Mouse (Mus musculus) heart, adult 2 months (tissue): ENCODE data around the gene Trim47. TPM values are rescaled to one million over a fixed set of nuclear protein-coding genes. Genes with fewer than 3 reads are reported as not detected.
"Not testable (repeated sequence)": the region's sequence is repeated elsewhere in the genome, so short reads cannot be mapped to it uniquely, and the experiment has no call there.

Experiments
- DNase-seq, 2 experiments: peaks; one replicate each; pipeline ENCODE4 v3.0.0; 2021
- H3K27ac ChIP-seq: fragments of 200-600 bp; 2 replicates; pipeline ENCODE4 v1.8.1; 2022
- H3K27me3 ChIP-seq: fragments of 200-500 bp; 2 replicates; pipeline ENCODE4 v1.6.1; 2012; ENCODE audit warnings: mild to moderate bottlenecking, low read length, inconsistent platforms, mixed read lengths; ENCODE audit not compliant: control insufficient read depth, insufficient read depth
- H3K36me3 ChIP-seq: fragments of 200-500 bp; 2 replicates; pipeline ENCODE4 v1.6.1; 2012; ENCODE audit warnings: low read length, inconsistent platforms; ENCODE audit not compliant: control insufficient read depth, insufficient read depth
- H3K4me1 ChIP-seq: fragments of 200-500 bp; 2 replicates; pipeline ENCODE4 v1.6.1; 2011; ENCODE audit warnings: low read length; ENCODE audit not compliant: control insufficient read depth, insufficient read depth
- H3K4me3 ChIP-seq: fragments of 200-600 bp; 2 replicates; pipeline ENCODE4 v1.8.1; 2022
- H3K79me2 ChIP-seq: fragments of 200-500 bp; replicated peaks from 2 replicates; pipeline ENCODE4 v1.6.1; 2012; ENCODE audit warnings: mild to moderate bottlenecking, inconsistent platforms, low read length, moderate library complexity, mixed read lengths; ENCODE audit not compliant: control insufficient read depth, insufficient read depth
- H3K9ac ChIP-seq: fragments of 200-500 bp; 2 replicates; pipeline ENCODE4 v1.6.1; 2012; ENCODE audit warnings: low read depth, mild to moderate bottlenecking, control low read depth, inconsistent platforms, low read length, mixed read lengths
- CTCF ChIP-seq: fragments of 200-600 bp; IDR thresholded peaks from 2 replicates; pipeline ENCODE4 v1.8.1; 2022; ENCODE audit warnings: antibody characterized with exemption, mild to moderate bottlenecking, moderate library complexity
- EP300 ChIP-seq: fragments of 200-500 bp; IDR thresholded peaks from 2 replicates; pipeline ENCODE4 v1.6.1; 2011; ENCODE audit warnings: low read depth, low read length, control low read depth; ENCODE audit not compliant: insufficient read depth
- POLR2A ChIP-seq: fragments of 200-500 bp; IDR thresholded peaks from 2 replicates; pipeline ENCODE4 v1.6.1; 2011; ENCODE audit warnings: mild to moderate bottlenecking, low read depth, low read length, control low read depth; ENCODE audit not compliant: insufficient read depth
- WGBS: fragments of 180-500 bp; shearing (Covaris S2); methylation state at CpG from one replicate; pipeline ENCODE4 v1.1.7; 2018; 5-methylcytosine and 5-hydroxymethylcytosine counted together
- intact Hi-C: fragments of 180-260 bp; cut with DNase I; formaldehyde crosslinking; loops from one replicate; pipeline ENCODE4 v1.15.1; 2025
- polyA plus RNA-seq: library from polyadenylated mRNA; depleted of rRNA; stranded (reverse); fragments of >200 nt; gene quantifications from 2 replicates; pipeline ENCODE4 v1.2.3, GENCODE M21; 2012
- total RNA-seq, 2 experiments: library from RNA; stranded (reverse); gene quantifications; 2 replicates each; pipeline ENCODE4 v1.2.3; 2021

Gene Trim47
- total and polyA plus RNA-seq, 3 experiments = 23.1 to 29.5 (median 28.2) TPM

GRCm38 (mm10) chr11:116098711-116099460 lies 28.1 kb downstream of the Trim47 start:
- peak; percentile 69 to 72 for DNase-seq
- H3K4me3 ChIP-seq = no peak overlapping the region

GRCm38 (mm10) chr11:116096213-116097108 lies 30.5 kb downstream of the Trim47 start:
- Histone ChIP-seq H3K9ac (no peak overlapping the region), H3K27me3 (no peaks in the 10 kb centered on the region), H3K79me2 (no peaks in the 10 kb centered on the region), H3K36me3 (peaks cover 17% of the 10 kb centered on the region), H3K4me1 (peaks cover 33% of the 10 kb centered on the region), H3K27ac (peak overlapping the region; percentile 59), H3K4me3 (no peak overlapping the region)
- DNase-seq = no peak
- 70% methylated on average over 5 of the region's 5 CpGs for WGBS
- TF ChIP-seq CTCF = peak; percentile 70
- TF ChIP-seq EP300 = no peak
- intact Hi-C loops = no loop called here

More at GRCm38 (mm10) chr11:116098711-116099460, 28.1 kb downstream of the Trim47 start:
- intact Hi-C loops = no loop called here
- Histone ChIP-seq H3K79me2 (no peaks in the 10 kb centered on the region), H3K27ac (peak overlapping the region; percentile 97), H3K4me1 (peaks cover 48% of the 10 kb centered on the region), H3K9ac (peak overlapping the region; percentile 36), H3K27me3 (no peaks in the 10 kb centered on the region), H3K36me3 (peaks cover 23% of the 10 kb centered on the region)
- WGBS = 47% methylated on average over 14 of the region's 14 CpGs
- TF ChIP-seq POLR2A = peak; percentile 50; the same call in 1 of the 2 replicates
- peak; percentile 35; the same call in 1 of the 2 replicates for TF ChIP-seq EP300
- TF ChIP-seq CTCF = no peak

- H3K27ac ChIP-seq = peak overlapping the region; percentile 60
- H3K27me3 ChIP-seq = no peaks in the 10 kb centered on the region
- intact Hi-C loops = loop anchor here (2.0 kb wide), 1 partner anchor 15 kb away; no protein-coding TSS in a partner anchor
- H3K79me2 ChIP-seq = no peaks in the 10 kb centered on the region
- peak; percentile 77 to 78 for DNase-seq
- WGBS = 5% methylated on average over 3 of the region's 3 CpGs
- H3K36me3 ChIP-seq = peaks cover 9% of the 10 kb centered on the region
- TF ChIP-seq POLR2A (no peak), CTCF (no peak), EP300 (0 out of 2 replicates have a peak, but pooled peaks have one; percentile 37)
- H3K9ac ChIP-seq = no peak overlapping the region
- H3K4me1 ChIP-seq = peaks cover 25% of the 10 kb centered on the region
- H3K4me3 ChIP-seq = no peak overlapping the region
These were observed 31.4 kb downstream of the Trim47 start for GRCm38 (mm10) chr11:116095573-116095972.

- Histone ChIP-seq H3K9ac (peak overlapping the region; percentile 63), H3K4me3 (no peak overlapping the region)
- intact Hi-C loops = loop anchor here (2.0 kb wide), 1 partner anchor 17 kb away; no protein-coding TSS in a partner anchor
These were observed 33.0 kb downstream of the Trim47 start for GRCm38 (mm10) chr11:116093771-116094565.

GRCm38 (mm10) chr11:116092959-116093358 lies 34.1 kb downstream of the Trim47 start:
- H3K4me3 ChIP-seq, H3K9ac ChIP-seq, DNase-seq, H3K79me2 ChIP-seq, H3K27me3 ChIP-seq, H3K4me1 ChIP-seq, H3K36me3 ChIP-seq, intact Hi-C loops: not testable (repeated sequence)
- WGBS = 80% methylated on average over 6 of the region's 6 CpGs
- H3K27ac ChIP-seq = peak overlapping the region; percentile 90; the same call in 1 of the 2 replicates

More at GRCm38 (mm10) chr11:116093771-116094565, 33.0 kb downstream of the Trim47 start:
- H3K79me2 ChIP-seq = no peaks in the 10 kb centered on the region
- TF ChIP-seq EP300 = no peak
- peak; percentile 23; the same call in 1 of the 2 replicates for TF ChIP-seq POLR2A
- 22% methylated on average over 16 of the region's 16 CpGs for WGBS
- no peaks in the 10 kb centered on the region for H3K27me3 ChIP-seq
- H3K27ac ChIP-seq = peak overlapping the region; percentile 90
- H3K4me1 ChIP-seq = peaks cover 14% of the 10 kb centered on the region
- peak in 1 of 2 experiments; percentile 54 for DNase-seq
- peaks cover 2% of the 10 kb centered on the region; the same call in 1 of the 2 replicates for H3K36me3 ChIP-seq
